Mouse (Mus musculus) kidney, adult 2 months (tissue): ENCODE results near the gene Spats2. TPM values are rescaled to one million over a fixed set of nuclear protein-coding genes. Genes with fewer than 3 reads are reported as not detected.
A peak's percentile ranks its signal among the peaks of the same experiment; 100 is the strongest.

Experiments used
- DNase-seq: peaks from one replicate; pipeline ENCODE4 v3.0.0; 2021
- H3K27ac ChIP-seq: fragments of 200-500 bp; 2 replicates; pipeline ENCODE4 v1.5.1; 2012; ENCODE audit warnings: low read depth, low read length, control low read depth, inconsistent platforms; ENCODE audit not compliant: insufficient read depth
- H3K27me3 ChIP-seq: fragments of 200-500 bp; replicated peaks from 2 replicates; pipeline ENCODE4 v1.6.1; 2012; ENCODE audit warnings: mild to moderate bottlenecking, moderate library complexity, low read length, inconsistent platforms; ENCODE audit not compliant: control insufficient read depth, insufficient read depth
- H3K36me3 ChIP-seq: fragments of 200-500 bp; 2 replicates; pipeline ENCODE4 v1.6.1; 2012; ENCODE audit warnings: mild to moderate bottlenecking, moderate library complexity, low read length, inconsistent platforms; ENCODE audit not compliant: control insufficient read depth, insufficient read depth
- H3K4me1 ChIP-seq: fragments of 200-500 bp; 2 replicates; pipeline ENCODE4 v1.6.1; 2011; ENCODE audit warnings: low read length; ENCODE audit not compliant: control insufficient read depth, insufficient read depth
- H3K4me3 ChIP-seq: fragments of 200-500 bp; 2 replicates; pipeline ENCODE4 v1.5.1; 2011; ENCODE audit warnings: mild to moderate bottlenecking, low read depth, low read length, control low read depth; ENCODE audit not compliant: insufficient read depth
- CTCF ChIP-seq: fragments of 200-500 bp; conservative IDR thresholded peaks from 2 replicates; pipeline ENCODE4 v1.5.1; 2011; ENCODE audit warnings: low read depth, mild to moderate bottlenecking, control low read depth, low read length, moderate library complexity, mixed read lengths; ENCODE audit not compliant: insufficient read depth, insufficient read length
- POLR2A ChIP-seq: fragments of 200-500 bp; IDR thresholded peaks from one replicate; pipeline ENCODE4 v1.6.1; 2011; ENCODE audit warnings: low read depth, low read length, control low read depth
- WGBS: fragments of 180-500 bp; shearing (Covaris S2); methylation state at CpG from one replicate; pipeline ENCODE4 v1.1.7; 2018; 5-methylcytosine and 5-hydroxymethylcytosine counted together
- polyA plus RNA-seq: library from polyadenylated mRNA; depleted of rRNA; stranded (reverse); fragments of >200 nt; gene quantifications from 2 replicates; pipeline ENCODE4 v1.2.3, GENCODE M21; 2012

The Spats2 gene
- polyA plus RNA-seq, 1 experiment: 8.6 TPM

- no peaks in the 10 kb centered on the region; the same call in 1 of the 2 replicates for H3K4me1 ChIP-seq
- H3K27ac ChIP-seq: no peak overlapping the region
- no peak for TF ChIP-seq POLR2A
- no peak overlapping the region for H3K4me3 ChIP-seq
- H3K27me3 ChIP-seq: no peaks in the 10 kb centered on the region
- H3K36me3 ChIP-seq: no peaks in the 10 kb centered on the region
- 46% methylated on average over 11 of the region's 11 CpGs for WGBS
- no peak for DNase-seq
These were observed 12.8 kb upstream of the Spats2 start for GRCm38 (mm10) chr15:99112843-99113395.

- no peaks in the 10 kb centered on the region for H3K27me3 ChIP-seq
- TF ChIP-seq CTCF (peak; percentile 50), POLR2A (no peak)
- no peaks in the 10 kb centered on the region for H3K36me3 ChIP-seq
- no peak overlapping the region for H3K4me3 ChIP-seq
- H3K4me1 ChIP-seq: no peaks in the 10 kb centered on the region; the same call in 1 of the 2 replicates
- DNase-seq: no peak
- WGBS: 8% methylated on average over 9 of the region's 9 CpGs
- H3K27ac ChIP-seq: no peak overlapping the region
These were observed 12.2 kb upstream of the Spats2 start for GRCm38 (mm10) chr15:99113396-99113975.

- Histone ChIP-seq H3K36me3 (no peaks in the 10 kb centered on the region), H3K4me1 (no peaks in the 10 kb centered on the region; the same call in 1 of the 2 replicates), H3K27ac (no peak overlapping the region), H3K4me3 (no peak overlapping the region), H3K27me3 (no peaks in the 10 kb centered on the region)
- 60% methylated on average over 14 of the region's 14 CpGs for WGBS
- DNase-seq: no peak
- TF ChIP-seq POLR2A: no peak
These were observed 11.2 kb upstream of the Spats2 start for GRCm38 (mm10) chr15:99114312-99115064.

- Histone ChIP-seq H3K4me1 (no peaks in the 10 kb centered on the region; the same call in 1 of the 2 replicates), H3K4me3 (no peak overlapping the region), H3K27me3 (no peaks in the 10 kb centered on the region), H3K36me3 (no peaks in the 10 kb centered on the region), H3K27ac (no peak overlapping the region)
- 82% methylated on average over 7 of the region's 7 CpGs for WGBS
- DNase-seq: no peak
- no peak for TF ChIP-seq POLR2A
- TF ChIP-seq CTCF: no peak
These were observed 10.7 kb upstream of the Spats2 start for GRCm38 (mm10) chr15:99115065-99115423.

- Histone ChIP-seq H3K4me3 (no peak overlapping the region), H3K27ac (no peak overlapping the region), H3K36me3 (no peaks in the 10 kb centered on the region), H3K27me3 (no peaks in the 10 kb centered on the region), H3K4me1 (no peaks in the 10 kb centered on the region; the same call in 1 of the 2 replicates)
- TF ChIP-seq CTCF (no peak), POLR2A (no peak)
- no peak for DNase-seq
- 43% methylated on average over 11 of the region's 11 CpGs for WGBS
These were observed 9.2 kb upstream of the Spats2 start for GRCm38 (mm10) chr15:99116539-99116938.

- no peak for TF ChIP-seq CTCF
- no peak for TF ChIP-seq POLR2A
- H3K36me3 ChIP-seq: no peaks in the 10 kb centered on the region
- WGBS: 31% methylated on average over 11 of the region's 11 CpGs
- DNase-seq: no peak
- no peaks in the 10 kb centered on the region; the same call in 1 of the 2 replicates for H3K4me1 ChIP-seq
- no peak overlapping the region for H3K27ac ChIP-seq
- no peaks in the 10 kb centered on the region for H3K27me3 ChIP-seq
- no peak overlapping the region for H3K4me3 ChIP-seq
These were observed 4.9 kb upstream of the Spats2 start for GRCm38 (mm10) chr15:99120814-99121213.

- Histone ChIP-seq H3K4me1 (no peaks in the 10 kb centered on the region; the same call in 1 of the 2 replicates), H3K27me3 (no peaks in the 10 kb centered on the region), H3K4me3 (no peak overlapping the region), H3K36me3 (no peaks in the 10 kb centered on the region), H3K27ac (no peak overlapping the region)
- no peak for DNase-seq
- 77% methylated on average over 2 of the region's 2 CpGs for WGBS
- no peak for TF ChIP-seq POLR2A
- TF ChIP-seq CTCF: no peak
These were observed 3.1 kb upstream of the Spats2 start for GRCm38 (mm10) chr15:99122642-99123041.
